Mouse (Mus musculus) neural tube, embryonic 10.5 days (tissue): ENCODE measurements at regions not wholly inside any gene's neighbourhood (a gene's known extent, or its start where the extent isn't known, plus 50 kb on each side); places are given as distances from the start of the nearest gene placed in this dataset.

Experiments used
- DNase-seq: peaks from one replicate; pipeline ENCODE4 v3.0.0-alpha.2; 2017; ENCODE audit warnings: low spot score; ENCODE audit errors: extremely low spot score

- no peak for DNase-seq
These were observed 137.5 kb upstream of the Tll1 start for GRCm38 (mm10) chr8:64343600-64343999.

GRCm38 (mm10) chr8:64342397-64342796 lies 136.3 kb upstream of the Tll1 start:
- DNase-seq, result no peak

- DNase-seq, result no peak
These were observed 131.3 kb upstream of the Tll1 start for GRCm38 (mm10) chr8:64337356-64337755.

GRCm38 (mm10) chr8:64336546-64336945 lies 130.5 kb upstream of the Tll1 start:
- DNase-seq, result no peak

- no peak for DNase-seq
These were observed 129.4 kb upstream of the Tll1 start for GRCm38 (mm10) chr8:64335495-64335894.

GRCm38 (mm10) chr8:64323985-64324384 lies 117.9 kb upstream of the Tll1 start:
- no peak for DNase-seq

GRCm38 (mm10) chr8:64320343-64320742 lies 114.3 kb upstream of the Tll1 start:
- DNase-seq, result no peak

GRCm38 (mm10) chr8:64319220-64319820 lies 113.2 kb upstream of the Tll1 start:
- DNase-seq, result no peak

GRCm38 (mm10) chr8:64318524-64319219 lies 112.6 kb upstream of the Tll1 start:
- DNase-seq, result no peak

GRCm38 (mm10) chr8:64317815-64318214 lies 111.7 kb upstream of the Tll1 start:
- no peak for DNase-seq

GRCm38 (mm10) chr8:64307995-64308394 lies 101.9 kb upstream of the Tll1 start:
- DNase-seq, result no peak

GRCm38 (mm10) chr8:64282806-64283205 lies 76.7 kb upstream of the Tll1 start:
- DNase-seq, result no peak

- no peak for DNase-seq
These were observed 75.5 kb upstream of the Tll1 start for GRCm38 (mm10) chr8:64281598-64281997.

GRCm38 (mm10) chr8:64280391-64280790 lies 74.3 kb upstream of the Tll1 start:
- DNase-seq, result no peak

GRCm38 (mm10) chr8:64276058-64276457 lies 70.0 kb upstream of the Tll1 start:
- DNase-seq, result no peak

- no peak for DNase-seq
These were observed 59.4 kb upstream of the Tll1 start for GRCm38 (mm10) chr8:64265304-64265945.
